Mouse (Mus musculus) layer of hippocampus, adult 11-12 months (tissue): ENCODE measurements around the gene Mlana.
A peak's percentile ranks its signal among the peaks of the same experiment; 100 is the strongest.

Source experiments
- DNase-seq: peaks from one replicate; pipeline ENCODE4 v3.0.0; 2022; ENCODE audit warnings: low spot score

The Mlana gene

GRCm38 (mm10) chr19:29676479-29677193 is 21.0 kb upstream of the Mlana start:
- no peak for DNase-seq

DNA sequence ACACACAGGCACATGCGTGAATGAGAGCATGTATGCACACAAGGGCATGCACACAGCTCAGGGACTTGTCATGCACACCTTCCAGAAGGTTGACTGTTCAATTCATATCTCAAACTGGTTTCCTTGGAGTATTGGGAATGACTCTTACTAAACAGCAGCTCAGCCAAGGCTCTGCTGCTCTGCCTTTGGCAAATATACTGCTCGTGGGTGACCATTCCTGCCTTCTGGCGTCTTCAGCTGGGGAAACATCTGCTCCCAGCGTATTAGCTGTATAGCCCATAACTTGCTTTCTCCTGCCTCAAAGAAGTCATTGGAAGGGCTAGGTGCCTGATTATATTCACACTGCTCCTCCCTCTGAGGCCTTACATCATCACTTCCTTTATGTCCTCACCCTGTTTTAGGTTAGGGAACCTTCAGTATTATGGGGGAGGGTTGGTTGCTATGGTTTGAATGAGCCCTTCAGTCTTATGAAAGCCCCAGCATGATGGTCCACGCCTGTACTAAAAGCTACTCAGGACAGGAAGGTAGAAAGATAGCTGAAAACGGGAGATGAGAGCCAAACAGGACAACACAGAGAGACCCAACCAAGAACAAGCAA is 19.3 kb upstream of the Mlana start:
- peak; percentile 32 for DNase-seq

DNA sequence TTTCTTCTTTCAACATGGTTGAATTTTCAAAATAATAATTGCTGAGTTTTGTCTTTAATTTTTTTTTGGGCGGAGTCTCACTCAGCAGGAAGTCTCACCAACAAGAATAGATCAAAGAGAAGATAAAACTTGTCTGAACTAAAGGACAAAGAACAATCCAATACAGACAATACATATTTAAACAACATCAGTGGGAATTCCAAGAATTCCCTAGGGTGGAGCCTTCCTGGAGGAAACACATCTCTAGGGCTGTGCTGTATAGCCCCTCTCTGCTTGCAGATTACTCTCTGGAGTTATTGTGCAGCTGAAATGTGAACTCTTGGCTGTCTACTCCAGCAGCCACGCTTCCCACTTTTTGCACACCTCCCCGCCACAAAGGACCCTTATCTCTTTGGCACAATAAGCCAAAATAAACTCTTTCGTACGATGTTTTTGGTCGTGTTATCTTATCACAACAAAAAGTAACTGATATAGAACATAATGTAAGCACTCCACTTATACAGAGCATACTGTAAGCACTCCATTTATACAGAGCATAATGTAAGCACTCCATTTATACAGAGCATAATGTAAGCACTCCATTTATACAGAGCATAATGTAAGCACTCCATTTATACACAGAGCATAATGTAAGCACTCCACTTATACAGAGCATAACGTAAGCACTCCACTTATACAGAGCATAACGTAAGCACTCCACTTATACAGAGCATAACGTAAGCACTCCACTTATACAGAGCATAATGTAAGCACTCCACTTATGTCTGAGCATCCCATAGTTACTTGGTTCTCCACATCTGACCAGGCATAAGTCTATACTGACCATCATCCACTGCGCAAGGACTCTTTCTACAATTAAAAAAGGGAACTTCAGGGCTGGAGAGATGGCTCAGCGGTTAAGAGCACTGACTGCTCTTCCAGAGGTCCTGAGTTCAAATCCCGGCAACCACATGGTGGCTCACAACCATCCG is 17.2 kb upstream of the Mlana start:
- no peak for DNase-seq

- peak; percentile 88 for DNase-seq
Observed at GRCm38 (mm10) chr19:29683844-29684540, 13.6 kb upstream of the Mlana start.

DNA sequence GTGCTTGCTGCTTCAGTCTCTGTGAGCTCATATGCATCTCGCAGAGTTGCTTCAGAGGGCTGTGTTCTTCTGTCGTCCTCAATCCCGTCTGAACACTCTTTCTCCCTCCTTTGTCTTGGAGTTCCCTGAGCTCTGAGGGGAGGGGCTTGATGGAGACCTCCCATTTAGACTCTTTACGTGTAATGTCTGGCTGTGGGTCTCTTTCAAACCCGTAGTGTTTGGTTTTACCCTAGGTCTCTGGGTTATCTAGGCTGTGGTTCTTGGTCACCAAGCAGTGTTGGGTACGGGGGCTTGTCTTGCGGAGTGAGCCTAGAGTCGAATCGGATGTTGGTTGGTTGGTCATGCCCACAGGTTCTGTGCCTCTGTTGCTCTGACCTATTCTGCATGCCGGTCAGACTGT is 2.6 kb upstream of the Mlana start:
- no peak for DNase-seq

DNA sequence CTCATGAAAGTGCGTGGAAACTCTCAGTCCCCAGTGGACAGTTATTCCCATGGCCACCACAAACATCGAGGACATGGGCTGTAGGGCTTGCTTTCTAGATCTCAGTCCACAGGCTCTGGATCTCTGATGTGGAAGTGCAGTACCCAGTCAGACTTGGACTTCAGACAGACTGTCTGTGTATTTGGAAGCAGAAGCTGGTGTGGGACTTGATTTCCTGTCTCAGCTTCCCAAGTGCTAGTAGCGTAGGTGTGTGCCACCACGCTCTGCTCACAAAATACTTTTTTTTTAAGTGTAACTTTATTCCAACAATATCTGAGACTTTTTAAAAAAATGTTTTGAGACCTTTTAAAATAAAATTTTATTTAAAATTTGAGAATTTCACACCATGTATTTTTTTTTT is 1.3 kb upstream of the Mlana start:
- DNase-seq: no peak

- DNase-seq: no peak
Observed at GRCm38 (mm10) chr19:29696840-29697239, 784 bp upstream of the Mlana start.

DNA sequence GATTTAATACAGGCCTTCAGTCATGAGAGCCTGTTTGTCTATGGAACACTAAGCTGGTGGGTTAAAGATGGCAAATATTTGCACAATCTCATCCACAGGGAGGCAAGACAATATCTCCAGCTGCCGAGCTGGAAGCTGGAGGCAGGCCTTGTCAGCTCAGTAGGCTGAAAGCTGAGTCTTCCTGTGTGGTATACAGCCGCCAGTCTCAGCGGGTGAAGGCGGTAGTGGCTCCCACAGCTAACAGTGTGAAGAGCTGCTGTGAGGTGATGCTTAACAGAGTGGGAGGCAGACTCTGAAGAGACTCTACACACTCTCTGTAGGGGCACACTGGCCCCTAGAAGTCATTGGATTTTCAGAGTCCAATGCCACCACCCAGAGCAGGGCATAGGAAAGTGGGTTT is 4.1 kb downstream of the Mlana start:
- no peak for DNase-seq

DNA sequence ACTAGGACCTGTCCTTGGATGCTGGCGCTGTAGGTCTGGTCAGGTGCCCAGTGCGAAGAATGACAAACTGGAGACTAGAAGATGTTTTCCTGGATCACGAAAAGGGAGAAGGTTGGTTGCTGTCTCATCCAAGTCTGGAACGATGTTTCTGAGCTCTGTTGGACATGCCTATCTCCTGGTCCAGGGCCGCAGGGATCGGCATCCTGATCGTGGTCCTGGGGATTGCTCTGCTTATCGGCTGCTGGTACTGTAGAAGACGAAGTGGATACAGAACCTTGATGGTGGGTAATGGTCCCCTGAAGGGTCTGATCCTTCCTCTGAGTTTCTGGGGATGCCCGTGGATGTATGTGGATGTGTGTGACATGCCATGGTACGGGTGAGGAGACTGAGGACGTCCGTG is 6.8 kb downstream of the Mlana start:
- no peak for DNase-seq

DNA sequence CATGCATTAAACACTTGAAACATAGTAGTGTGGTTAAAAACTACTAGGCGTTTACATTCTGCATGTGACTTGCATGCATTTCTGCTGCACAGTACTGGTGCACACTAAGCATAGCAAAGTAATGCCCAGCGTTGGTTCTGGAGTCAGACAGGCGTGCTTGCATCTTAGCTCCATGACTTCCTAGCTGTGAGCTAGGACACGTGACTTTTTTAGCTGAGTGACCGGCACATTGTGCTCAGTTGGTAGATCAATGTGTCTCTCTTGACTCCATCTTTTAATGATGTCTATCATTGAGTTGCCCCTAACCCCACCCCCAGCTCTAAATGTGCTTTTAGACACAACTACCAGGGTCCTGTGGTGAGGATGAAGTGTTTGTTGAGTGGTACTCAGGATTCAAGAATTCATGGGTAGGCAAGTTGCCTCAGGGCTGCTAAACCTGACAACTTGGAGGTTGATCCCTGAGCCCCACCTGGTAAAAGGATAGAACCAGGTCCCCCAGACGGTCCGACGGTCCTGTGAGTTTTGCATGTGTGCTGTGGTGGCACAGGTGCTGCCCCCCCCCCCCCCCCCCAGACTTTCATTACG is 9.8 kb downstream of the Mlana start:
- DNase-seq: no peak

DNA sequence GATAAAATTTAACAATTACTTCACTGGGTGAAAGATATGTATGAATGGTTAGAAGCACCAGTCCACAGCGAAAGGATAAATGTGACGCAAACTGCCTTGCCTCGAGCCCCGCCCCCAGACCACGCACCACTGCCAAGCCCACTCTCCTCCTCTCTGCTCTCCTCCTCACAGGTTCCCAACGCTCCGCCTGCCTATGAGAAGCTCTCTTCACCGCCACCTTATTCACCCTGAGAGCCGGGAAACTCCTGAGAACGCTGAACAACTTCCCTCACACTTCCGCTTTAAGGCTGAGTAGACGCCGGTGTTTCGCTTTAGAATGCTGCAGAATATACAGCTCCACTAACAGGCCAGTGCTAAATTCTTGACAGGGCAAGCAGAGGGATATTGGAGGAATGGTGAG is 10.4 kb downstream of the Mlana start:
- no peak for DNase-seq

- no peak for DNase-seq
Observed at GRCm38 (mm10) chr19:29708461-29708860, 10.8 kb downstream of the Mlana start.

GRCm38 (mm10) chr19:29709461-29709860 is 11.8 kb downstream of the Mlana start:
- DNase-seq: no peak

DNA sequence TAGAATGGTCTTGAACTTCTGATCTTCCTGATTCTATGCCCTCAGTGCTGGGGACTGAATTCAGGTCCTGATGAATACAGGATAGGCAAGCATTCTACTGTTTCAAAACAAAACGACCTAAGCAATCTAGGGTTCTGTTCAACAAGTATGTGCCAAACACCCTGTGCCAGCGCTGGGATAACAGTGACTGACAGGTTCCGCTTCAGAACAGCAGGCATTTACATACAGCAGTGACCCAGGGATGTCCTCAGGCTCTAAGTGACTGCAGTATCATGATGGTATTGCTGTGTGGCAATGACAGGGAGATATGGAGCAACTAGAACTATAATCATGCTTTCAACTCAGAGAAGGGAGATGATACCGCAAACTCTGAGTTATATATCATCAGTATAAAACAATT is 15.8 kb downstream of the Mlana start:
- DNase-seq: no peak

- DNase-seq: no peak
Observed at GRCm38 (mm10) chr19:29717854-29718253, 20.2 kb downstream of the Mlana start.

GRCm38 (mm10) chr19:29718476-29718875 is 20.9 kb downstream of the Mlana start:
- DNase-seq: no peak

GRCm38 (mm10) chr19:29735421-29735820 is 37.8 kb downstream of the Mlana start:
- no peak for DNase-seq

- no peak for DNase-seq
Observed at GRCm38 (mm10) chr19:29739608-29740007, 42.0 kb downstream of the Mlana start.

DNA sequence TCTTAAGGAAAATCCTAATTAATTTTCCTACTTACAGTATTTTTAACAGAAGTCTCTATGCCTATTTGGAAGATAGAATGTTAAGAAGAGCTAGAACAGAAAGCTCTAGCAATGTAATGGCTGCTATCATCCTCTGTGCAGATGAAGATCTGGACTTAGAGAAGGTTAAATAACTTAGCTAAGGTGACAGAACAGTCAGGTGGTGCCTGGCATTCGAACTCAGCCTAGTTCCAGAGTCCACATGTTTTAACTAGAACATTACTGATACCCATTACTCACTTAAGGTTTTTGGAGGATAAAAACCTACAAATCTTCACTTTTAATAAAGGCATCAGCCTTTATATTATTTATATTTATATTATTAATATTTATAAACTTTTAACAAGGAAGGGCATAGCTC is 43.0 kb downstream of the Mlana start:
- DNase-seq: no peak

GRCm38 (mm10) chr19:29743531-29743930 is 45.9 kb downstream of the Mlana start:
- DNase-seq: no peak

- no peak for DNase-seq
Observed at GRCm38 (mm10) chr19:29750994-29751393, 53.4 kb downstream of the Mlana start.

GRCm38 (mm10) chr19:29753939-29754338 is 56.3 kb downstream of the Mlana start:
- no peak for DNase-seq
